Mouse (Mus musculus) liver, adult 2 months (tissue): ENCODE results near the gene Napsa.

Experiments used
- CTCF ChIP-seq: fragments of 200-500 bp; IDR thresholded peaks from 2 replicates; pipeline ENCODE4 v1.5.1; 2011; ENCODE audit warnings: low read depth, low read length, control low read depth
- POLR2A ChIP-seq: fragments of 200-500 bp; IDR thresholded peaks from 2 replicates; pipeline ENCODE4 v1.6.1; 2011; ENCODE audit warnings: low read length, control low read depth; ENCODE audit not compliant: insufficient read depth; ENCODE audit errors: extremely low read depth

- TF ChIP-seq CTCF (no peak), POLR2A (no peak)
These were observed 43.1 kb downstream of the Napsa start for GRCm38 (mm10) chr7:44615309-44615708.
